Mouse (Mus musculus) liver, adult (tissue): Measurements from ENCODE around the gene Acads.

Source experiments
- GATA4 ChIP-seq: IDR thresholded peaks from 2 replicates; pipeline ENCODE4 v1.6.1; 2014; ENCODE audit warnings: mild to moderate bottlenecking, low read length; ENCODE audit not compliant: insufficient replicate concordance

Acads gene

DNA sequence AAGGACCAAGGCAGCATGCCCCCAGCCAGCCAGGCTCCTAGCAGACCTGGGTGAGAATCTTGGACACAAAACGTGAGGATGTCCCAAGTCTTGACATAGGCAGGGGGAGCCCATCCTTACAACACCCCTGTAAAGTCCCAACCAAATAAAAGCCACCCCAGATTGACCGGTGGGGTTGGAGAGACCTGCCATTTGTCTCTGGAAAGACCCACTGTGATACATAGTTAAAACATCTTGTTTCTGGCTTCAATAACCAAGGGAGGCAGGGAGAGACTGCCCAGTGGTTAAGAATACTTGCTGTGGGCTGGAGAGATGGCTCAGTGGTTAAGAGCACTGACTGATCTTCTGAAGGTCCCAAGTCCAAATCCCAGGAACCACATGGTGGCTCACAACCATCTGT is 16.9 kb downstream of the Acads start:
- TF ChIP-seq GATA4: no peak

DNA sequence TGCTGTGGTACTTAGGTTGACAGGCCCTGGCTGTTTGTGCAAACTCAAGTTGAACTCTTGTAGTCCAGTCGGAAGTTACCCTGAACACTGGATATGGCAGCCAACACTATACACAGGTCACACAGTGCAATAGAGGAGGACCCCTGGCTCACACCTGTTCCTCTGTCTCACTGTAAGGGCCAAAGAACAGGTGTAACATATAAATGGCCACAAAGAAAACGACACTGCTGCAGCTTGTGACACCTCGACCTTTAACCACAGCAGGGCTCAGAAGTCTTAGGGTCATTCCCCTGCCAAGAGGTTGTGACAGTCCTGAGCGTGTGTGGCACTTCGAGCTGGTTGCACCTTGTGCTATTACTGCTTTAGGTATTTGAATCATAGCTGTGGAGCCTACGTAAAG is 18.7 kb downstream of the Acads start:
- TF ChIP-seq GATA4: no peak

DNA sequence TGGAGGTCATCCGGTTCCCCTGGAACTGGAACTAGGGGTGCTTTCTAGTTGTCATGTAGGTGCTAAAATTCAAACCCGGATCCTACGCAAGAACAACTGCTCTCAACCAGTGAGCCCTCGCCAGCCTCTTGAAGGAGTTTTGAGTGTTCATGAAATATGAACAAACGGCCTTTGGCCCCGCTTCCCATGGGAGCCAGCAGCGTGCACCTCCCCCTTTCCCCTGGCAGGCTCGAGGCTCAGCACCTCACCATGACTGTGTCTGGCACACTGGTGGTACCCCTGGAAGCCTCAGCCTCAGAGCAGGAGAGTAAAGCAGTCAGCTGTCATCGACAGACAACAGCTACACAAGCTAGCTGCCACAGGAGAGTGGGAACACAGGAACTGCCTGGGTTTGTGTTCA is 19.2 kb downstream of the Acads start:
- TF ChIP-seq GATA4: no peak

DNA sequence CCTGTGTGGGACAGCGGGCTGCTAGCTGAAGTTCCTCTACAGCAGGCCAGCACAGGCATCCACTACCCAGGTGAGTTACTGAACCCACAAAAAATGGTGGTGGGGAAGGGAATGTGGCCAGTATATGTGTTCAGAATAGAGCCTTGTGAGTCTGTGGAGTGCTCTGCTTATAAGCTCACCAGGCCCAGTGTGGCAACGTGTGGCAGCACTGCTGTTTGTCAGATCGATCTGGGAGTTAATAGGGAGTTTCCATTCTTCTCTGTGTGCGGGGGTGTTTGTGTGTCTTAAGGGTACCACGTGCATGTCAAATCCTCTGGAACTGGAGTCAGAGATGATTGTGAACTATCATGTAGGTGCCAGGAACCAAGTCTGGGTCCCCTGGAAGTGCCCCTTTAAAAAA is 19.6 kb downstream of the Acads start:
- TF ChIP-seq GATA4: no peak

DNA sequence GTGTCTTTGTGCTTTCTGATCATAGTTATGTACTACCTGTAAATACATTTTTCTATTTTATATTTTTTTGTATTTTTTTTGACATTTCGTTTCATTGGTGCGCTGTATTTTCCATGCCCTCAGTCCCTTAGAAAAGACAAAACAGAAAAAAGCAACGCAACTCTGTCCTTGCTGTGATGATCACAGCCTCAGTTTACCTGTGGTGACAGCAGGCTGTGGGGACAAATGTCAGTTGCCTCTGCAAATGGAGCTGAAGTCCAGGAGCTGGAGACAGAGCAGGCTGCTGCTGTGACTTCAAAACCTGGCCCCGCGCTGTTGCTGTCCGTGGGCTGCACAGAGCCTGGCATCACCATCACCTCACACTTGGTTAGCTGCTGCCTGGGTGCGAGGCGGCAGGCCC is 21.0 kb downstream of the Acads start, which contains the start of gene Gm10401:
Gene Gm10401, minus strand, starts transcription at position 101 of the 400 bp plus-strand sequence.
- TF ChIP-seq GATA4: no peak

DNA sequence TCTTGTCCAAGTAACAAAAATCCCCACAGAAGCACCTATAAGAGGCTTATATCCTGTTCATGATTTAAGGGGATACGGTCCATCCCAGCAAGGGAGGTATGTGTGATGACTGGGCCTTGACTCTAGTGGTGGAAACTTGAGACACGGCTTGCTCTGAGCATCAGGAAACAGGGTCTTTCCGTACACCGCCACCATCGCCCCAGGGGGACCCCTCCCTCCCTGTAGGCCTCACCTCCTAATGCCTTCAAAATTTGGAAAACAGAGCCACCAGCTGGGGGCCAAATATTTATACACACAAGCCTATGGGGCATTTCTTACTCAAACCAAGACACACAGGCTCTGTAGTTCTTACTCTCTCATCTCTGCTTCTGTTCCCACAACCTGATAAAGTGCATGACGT is 27.4 kb downstream of the Acads start:
- TF ChIP-seq GATA4: no peak

- TF ChIP-seq GATA4: no peak
These were observed 28.1 kb downstream of the Acads start for GRCm38 (mm10) chr5:115091015-115091414.

DNA sequence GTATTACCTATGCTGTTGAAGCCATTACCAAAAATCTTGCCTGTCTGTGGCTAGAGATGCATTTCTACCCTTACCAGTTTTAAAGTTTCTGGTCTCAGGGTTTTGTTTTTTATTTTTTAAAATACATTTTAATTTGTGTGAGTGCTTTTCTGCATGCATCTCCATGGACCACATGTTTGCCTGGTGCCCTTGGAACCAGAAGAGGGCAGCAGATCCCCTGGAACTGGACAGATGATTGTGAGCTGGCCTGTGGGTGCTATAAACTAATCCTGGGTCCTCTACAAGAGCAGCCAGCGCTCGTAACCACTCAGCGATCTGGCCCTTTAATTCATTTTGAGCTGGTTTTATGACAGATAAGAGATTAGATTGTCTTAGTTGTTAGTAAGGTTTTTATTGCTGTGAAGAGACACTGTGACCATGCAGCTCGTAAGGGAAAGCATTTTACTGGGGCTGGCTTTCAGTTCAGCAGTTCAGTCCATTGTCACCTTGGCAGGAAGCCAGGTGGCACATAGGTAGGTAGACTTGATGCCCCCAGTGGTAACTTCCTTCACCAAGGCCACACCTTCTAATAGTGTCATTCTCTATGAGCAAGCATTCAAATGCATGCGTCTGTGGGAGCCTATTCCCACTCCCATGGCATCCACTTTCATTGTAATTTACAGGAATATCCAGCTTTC is 29.4 kb downstream of the Acads start:
- TF ChIP-seq GATA4: no peak

DNA sequence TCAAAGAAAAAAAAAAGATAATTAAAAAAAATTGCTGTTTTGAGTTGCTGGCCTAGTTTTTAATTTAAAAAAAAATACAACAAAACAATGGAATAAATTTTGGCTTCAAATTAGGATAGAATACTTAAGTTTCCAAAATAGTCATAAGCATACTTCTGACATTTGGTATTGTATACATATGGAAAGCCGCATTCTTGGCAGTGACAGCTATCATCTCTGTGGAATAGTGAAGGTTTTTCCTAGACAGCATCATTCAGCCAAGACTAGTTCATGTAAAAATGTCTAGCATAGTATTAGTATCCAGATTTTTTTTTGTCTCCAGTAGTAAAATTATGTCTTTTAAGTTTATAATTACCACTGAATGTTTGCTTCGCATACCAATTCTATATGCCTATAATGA is 33.5 kb downstream of the Acads start:
- TF ChIP-seq GATA4: no peak

GRCm38 (mm10) chr5:115083492-115083891 is 35.7 kb downstream of the Acads start:
- TF ChIP-seq GATA4: no peak

DNA sequence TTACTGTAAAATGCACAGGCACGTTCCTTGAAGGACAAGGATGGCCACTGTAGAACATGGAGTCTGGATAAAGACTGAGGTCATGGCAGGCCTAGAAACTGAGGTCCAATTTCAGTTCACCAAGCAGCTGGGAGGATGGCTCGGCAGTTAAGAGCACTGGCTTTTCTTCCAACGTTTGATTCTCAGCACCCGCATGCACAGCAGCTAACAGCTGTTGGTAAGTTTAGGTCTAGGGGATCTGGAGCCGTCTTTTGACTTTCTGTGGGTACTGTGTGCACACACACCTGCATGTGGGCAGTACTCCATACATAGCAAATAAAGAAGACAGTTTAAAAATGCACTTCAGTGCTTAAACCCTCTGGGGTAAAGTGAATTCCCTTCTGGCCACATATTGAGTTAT is 37.5 kb downstream of the Acads start:
- TF ChIP-seq GATA4: no peak

DNA sequence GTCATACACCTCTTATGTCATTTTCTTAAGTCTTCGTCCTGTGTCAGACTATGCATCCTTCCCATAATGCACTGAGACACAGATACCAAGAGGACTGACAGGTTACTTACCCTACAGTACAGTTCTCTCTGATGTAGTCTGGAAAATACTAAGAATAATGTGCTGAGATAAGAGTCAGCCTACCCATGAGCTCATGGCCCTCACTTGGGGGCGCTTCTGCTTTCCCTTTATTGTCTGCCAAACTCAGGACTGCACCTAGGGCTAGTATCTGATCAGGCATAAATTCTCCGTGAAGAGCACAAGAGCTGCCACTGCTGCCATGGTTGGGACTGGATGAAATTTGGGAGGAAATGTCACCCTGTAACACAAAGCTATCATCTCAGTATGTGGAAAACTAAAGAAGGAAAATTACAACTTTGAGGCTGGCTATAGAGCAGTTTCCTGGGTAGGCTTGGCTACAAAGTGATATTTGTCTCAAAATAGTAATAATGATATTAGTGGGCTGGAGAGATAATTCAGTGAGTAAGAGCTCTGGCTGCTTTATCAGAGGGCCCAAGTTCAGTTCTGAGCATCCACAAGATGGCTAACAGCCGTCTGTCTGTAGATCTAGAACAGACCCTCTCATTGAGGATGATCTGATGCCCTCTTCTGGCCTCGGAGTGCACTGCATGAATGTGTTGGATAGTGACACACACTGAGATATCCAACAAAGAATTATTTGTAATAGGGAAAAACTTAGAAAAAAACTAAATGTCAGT is 42.8 kb downstream of the Acads start:
- no peak for TF ChIP-seq GATA4

- no peak for TF ChIP-seq GATA4
These were observed 44.4 kb downstream of the Acads start for GRCm38 (mm10) chr5:115074749-115075148.

DNA sequence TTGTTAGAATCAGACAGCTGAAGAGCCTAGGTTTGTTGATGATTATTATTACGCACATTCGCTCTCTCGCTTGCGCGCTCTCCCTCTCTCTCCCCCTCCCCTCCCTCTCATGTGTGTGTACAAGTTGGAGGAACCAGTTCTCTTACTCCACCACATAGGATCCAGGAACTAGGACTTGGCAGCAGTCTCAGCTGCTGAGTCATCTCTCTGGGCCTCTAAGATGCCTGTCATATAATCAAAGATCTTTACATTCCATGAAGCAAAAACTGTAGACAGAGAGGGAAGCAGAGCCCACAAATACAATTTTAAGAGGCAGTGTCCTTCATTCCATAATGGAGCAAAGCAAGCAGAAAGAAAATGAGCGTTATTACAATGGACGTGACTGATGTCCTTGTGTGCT is 47.0 kb downstream of the Acads start:
- TF ChIP-seq GATA4: no peak

GRCm38 (mm10) chr5:115071096-115071901 is 47.8 kb downstream of the Acads start:
- TF ChIP-seq GATA4: no peak

- no peak for TF ChIP-seq GATA4
These were observed 48.7 kb downstream of the Acads start for GRCm38 (mm10) chr5:115070457-115070856.
